Mouse (Mus musculus) ovary, postnatal 10 days (tissue): Measurements from ENCODE around the gene Sfxn5.
A peak's percentile ranks its signal among the peaks of the same experiment; 100 is the strongest.

Source experiments
- DNase-seq: peaks from one replicate; pipeline ENCODE4 v3.0.0; 2022; ENCODE audit warnings: low spot score

The Sfxn5 gene

GRCm38 (mm10) chr6:85288193-85288857, 44.9 kb downstream of the Sfxn5 start:
- DNase-seq: no peak

- DNase-seq: no peak
These were observed 46.8 kb downstream of the Sfxn5 start for GRCm38 (mm10) chr6:85286283-85287047.

GRCm38 (mm10) chr6:85280871-85281270, 52.4 kb downstream of the Sfxn5 start:
- no peak for DNase-seq

- no peak for DNase-seq
These were observed 56.7 kb downstream of the Sfxn5 start for GRCm38 (mm10) chr6:85276571-85276970.

GRCm38 (mm10) chr6:85272436-85272835, 60.8 kb downstream of the Sfxn5 start:
- DNase-seq: no peak

GRCm38 (mm10) chr6:85266060-85266459, 67.2 kb downstream of the Sfxn5 start:
- no peak for DNase-seq

GRCm38 (mm10) chr6:85264982-85265518, 68.2 kb downstream of the Sfxn5 start:
- DNase-seq: no peak

- DNase-seq: no peak
These were observed 70.2 kb downstream of the Sfxn5 start for GRCm38 (mm10) chr6:85262865-85263515.

GRCm38 (mm10) chr6:85259094-85259630, 74.1 kb downstream of the Sfxn5 start:
- no peak for DNase-seq

- DNase-seq: no peak
These were observed 77.6 kb downstream of the Sfxn5 start for GRCm38 (mm10) chr6:85255578-85255977.

- DNase-seq: no peak
These were observed 79.2 kb downstream of the Sfxn5 start for GRCm38 (mm10) chr6:85253994-85254541.

GRCm38 (mm10) chr6:85253275-85253674, 79.9 kb downstream of the Sfxn5 start:
- DNase-seq: no peak

GRCm38 (mm10) chr6:85252251-85253058, 80.8 kb downstream of the Sfxn5 start:
- no peak for DNase-seq

- no peak for DNase-seq
These were observed 82.4 kb downstream of the Sfxn5 start for GRCm38 (mm10) chr6:85250811-85251241.

- DNase-seq: no peak
These were observed 83.4 kb downstream of the Sfxn5 start for GRCm38 (mm10) chr6:85249821-85250220.

- DNase-seq: peak; percentile 65
These were observed 94.2 kb downstream of the Sfxn5 start for GRCm38 (mm10) chr6:85239044-85239489.

- DNase-seq: no peak
These were observed 95.5 kb downstream of the Sfxn5 start for GRCm38 (mm10) chr6:85237595-85238337.

GRCm38 (mm10) chr6:85237001-85237400, 96.2 kb downstream of the Sfxn5 start:
- no peak for DNase-seq

GRCm38 (mm10) chr6:85234796-85235195, 98.4 kb downstream of the Sfxn5 start:
- DNase-seq: no peak

- DNase-seq: no peak
These were observed 100.2 kb downstream of the Sfxn5 start for GRCm38 (mm10) chr6:85232836-85233623.
